Mouse (Mus musculus): Measurements from ENCODE around the gene Tmem219.

The Tmem219 gene

DNA sequence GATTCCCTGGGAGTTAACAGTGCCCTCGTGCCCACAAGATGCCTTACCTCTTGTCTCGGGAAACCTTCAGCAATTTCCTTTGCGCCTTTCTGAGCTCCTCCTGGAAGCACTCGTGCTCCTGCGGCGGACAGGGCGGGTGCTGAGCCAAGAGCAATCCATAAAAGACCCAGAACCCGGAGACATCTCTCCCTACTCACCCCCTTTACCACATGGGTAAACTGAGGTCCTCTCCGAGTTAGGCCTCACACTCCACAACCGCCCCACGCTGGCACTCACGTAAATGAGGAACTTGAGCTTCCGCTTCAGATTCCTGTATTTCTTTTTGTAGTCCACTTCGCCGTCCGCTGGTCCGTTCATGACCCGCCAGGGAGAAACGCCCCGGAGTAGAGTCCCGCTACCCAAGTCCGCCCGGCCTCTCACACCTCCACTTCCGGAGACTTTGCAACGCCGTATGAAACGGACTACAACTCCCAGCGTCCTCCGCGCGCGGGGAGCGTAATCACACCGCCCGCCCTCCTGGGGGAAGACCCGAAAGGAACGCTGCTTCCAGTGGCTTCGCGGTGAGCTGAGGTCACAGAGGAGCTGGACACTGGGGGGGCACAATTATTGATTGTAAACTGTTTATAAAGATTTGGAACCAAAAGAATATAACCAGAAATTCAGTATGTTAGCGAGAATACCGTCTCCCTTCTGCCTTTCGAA is 61.1 kb downstream of the Tmem219 start, which contains the start of gene Hirip3:
Hirip3 (plus strand) TSS at position 544 of the 702 bp plus-strand sequence.
- peak; percentile 89 to 97 for DNase-seq

DNA sequence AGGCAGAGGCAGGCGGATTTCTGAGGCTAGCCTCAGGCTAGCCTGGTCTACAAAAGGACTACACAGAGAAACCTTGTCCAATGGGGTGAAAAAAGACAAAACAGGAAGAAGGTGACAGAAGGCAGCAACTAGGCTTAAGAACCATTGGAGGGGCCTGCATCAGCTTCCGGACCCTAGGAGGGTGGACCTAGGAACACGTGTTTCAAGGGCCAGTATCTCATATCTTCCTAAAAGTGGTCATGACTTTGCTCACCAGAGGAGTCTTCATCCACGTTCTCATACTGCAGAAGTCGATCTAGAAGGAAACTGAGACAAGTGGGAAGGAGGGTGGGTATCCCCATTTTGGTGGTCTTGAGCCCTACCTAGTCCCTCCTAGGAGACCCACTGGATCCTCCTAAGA is 61.7 kb downstream of the Tmem219 start:
- DNase-seq, result no peak

DNA sequence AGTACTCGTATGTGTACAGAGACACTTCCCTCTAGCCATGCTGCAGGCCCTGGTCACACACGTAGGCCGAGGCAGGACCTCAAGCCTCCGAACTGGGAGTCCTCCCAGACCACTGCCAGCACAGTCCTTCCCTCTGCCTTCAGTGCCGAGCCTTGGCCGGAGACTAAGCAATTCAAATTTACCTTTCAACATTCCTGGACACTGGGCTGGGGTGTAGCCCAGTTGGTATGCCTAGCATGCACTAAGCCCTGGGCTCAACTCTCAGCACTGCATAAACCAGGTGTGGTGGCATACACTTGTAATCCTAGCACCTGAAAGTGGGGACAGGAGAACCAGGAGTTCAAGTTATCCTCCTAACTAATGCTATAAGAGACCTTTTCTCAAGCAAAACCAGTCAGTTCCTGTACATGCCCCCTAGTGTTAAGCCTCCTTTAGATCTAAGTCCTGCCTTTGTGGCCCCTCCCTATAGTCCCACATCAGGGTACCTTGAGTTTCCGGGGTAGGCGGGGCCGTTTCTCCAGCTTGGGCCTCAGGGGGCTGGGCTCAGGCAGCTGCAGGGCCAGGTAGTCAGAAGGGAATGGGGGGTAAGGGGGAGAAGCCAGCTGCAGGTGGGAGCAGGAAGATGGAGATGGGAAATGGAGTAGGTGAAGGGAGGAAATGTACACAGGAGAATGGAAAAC is 65.8 kb downstream of the Tmem219 start:
- DNase-seq, result no peak

DNA sequence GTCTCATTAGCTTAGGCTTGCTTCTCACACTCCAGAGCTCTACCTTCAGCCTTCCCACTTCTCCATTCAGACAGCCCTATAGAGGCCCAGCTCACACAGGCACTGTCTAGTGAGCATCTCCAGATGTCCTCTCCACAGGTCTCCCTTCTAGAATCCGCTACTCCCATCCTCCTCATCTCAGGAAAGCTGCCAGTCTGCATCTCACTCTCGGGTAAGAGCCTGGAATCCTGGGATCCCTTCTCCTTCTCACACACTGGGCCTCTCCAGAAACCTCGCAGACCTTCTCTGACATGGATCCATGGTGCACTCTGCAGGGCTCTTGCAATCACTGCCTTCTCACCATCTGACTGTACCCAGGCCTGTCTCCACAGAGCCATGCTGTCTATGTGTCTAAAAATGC is 67.1 kb downstream of the Tmem219 start:
- DNase-seq, result no peak

DNA sequence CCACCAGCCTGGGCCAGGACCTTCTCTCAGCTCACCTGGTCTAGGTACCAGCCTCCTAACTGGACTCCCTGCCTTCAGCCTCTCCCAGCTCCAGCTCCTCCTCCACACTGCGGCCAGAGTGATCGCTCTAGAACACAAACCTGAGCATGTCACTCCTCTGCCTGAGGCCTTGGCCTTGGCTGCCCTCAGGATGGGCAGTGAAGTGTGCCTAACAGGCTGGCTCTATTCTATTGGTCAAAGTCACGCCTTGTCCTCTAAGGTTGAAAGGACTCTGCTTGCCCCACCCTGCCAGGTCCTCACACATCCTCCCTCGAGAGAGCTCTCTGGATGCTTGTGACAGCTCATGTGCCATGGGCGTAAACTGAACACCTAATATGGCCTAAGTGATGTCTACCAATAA is 69.3 kb downstream of the Tmem219 start:
- DNase-seq, result no peak

- DNase-seq, result no peak
Observed at GRCm38 (mm10) chr7:126851192-126851591, 71.5 kb downstream of the Tmem219 start.

- DNase-seq, result no peak
Observed at GRCm38 (mm10) chr7:126850161-126850560, 72.6 kb downstream of the Tmem219 start.

GRCm38 (mm10) chr7:126848794-126849193 is 73.9 kb downstream of the Tmem219 start:
- DNase-seq, result no peak

- DNase-seq, result no peak
Observed at GRCm38 (mm10) chr7:126847421-126848398, 75.0 kb downstream of the Tmem219 start.

DNA sequence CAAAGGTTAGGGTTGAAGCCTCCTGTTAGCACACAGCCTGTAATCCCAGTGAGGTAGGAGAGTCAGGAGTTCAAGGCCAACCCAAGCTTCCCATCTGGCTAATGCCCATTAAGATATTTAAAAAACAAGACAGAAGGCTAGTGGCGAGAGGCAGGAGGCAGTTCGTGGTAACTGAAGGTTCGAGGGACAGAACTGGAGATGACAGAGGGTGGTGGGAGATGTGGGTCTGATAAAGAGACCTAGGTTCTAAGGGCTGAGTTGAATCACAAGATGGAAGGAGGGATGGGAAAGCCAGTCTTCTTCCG is 75.6 kb downstream of the Tmem219 start, which contains the start of gene Doc2a:
Doc2a (plus strand) TSS at position 301 of the 305 bp plus-strand sequence.
- DNase-seq, result no peak

DNA sequence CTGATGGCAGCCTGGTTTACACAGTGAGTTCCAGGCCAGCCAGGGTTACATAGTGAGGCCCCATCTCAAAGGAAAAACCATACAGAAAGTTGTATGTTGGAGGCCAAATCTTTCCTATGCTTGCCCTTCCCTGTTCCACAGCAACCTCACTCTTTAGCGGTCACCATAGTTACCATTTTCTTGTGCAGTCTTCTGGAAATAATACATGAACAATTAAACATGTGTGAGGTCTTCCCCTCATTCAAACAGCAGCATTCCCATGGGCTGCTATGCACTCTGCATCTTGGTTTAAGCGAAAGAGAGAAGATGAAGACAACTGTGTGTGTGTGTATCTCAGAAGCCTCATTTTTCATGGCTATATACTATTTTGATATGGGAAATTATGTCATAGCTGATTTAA is 77.2 kb downstream of the Tmem219 start:
- DNase-seq, result no peak

DNA sequence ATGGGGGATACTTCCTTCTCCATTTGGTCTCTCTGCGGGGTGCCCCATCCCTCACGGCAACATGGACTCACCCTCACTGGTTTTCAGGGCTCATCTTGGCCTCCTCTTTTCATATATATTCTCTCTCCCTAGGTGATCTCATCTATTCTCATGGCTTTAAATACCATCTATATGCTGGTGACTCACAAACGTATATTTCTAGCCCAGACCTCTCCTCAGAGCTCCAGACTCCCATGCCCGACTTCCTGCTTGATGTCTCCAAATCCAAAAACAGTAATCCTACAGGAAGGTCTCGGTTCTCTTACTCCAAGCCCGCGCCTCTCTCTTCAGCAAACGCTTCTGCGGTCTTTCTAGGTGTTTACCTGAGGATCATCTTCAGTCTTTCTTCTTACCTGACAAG is 79.4 kb downstream of the Tmem219 start:
- DNase-seq, result no peak
